Mouse (Mus musculus) cerebellum, adult 18-20 months (tissue): ENCODE measurements around the gene Ly6g5c.

ENCODE experiments used
- DNase-seq, 2 experiments: peaks; one replicate each; pipeline ENCODE4 v3.0.0; 2021

Ly6g5c gene

GRCm38 (mm10) chr17:35146139-35146538 is 38.1 kb downstream of the Ly6g5c start:
- no peak for DNase-seq

DNA sequence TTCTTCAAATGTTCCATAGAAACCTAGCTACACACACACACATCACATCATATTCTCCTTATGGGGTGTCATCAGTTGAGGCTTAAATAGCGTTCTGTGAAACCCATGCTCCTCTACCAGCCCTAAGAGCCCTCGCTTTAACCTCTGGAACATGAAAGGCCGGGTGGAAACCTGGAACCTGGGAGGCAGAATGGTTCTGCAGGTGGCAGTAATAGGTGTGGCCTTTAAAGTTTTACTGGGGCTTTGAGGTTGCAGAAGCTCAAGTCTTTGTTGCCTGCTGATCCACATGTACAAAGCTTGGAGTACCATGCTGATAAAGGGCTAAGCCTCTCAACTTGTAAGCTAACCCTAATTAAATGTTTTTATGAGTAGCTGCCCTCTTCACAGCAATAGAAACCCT is 39.3 kb downstream of the Ly6g5c start:
- DNase-seq: no peak

GRCm38 (mm10) chr17:35147922-35148639 is 40.0 kb downstream of the Ly6g5c start:
- DNase-seq: no peak

- DNase-seq: no peak
Measured at GRCm38 (mm10) chr17:35152121-35152520, 44.0 kb downstream of the Ly6g5c start.

DNA sequence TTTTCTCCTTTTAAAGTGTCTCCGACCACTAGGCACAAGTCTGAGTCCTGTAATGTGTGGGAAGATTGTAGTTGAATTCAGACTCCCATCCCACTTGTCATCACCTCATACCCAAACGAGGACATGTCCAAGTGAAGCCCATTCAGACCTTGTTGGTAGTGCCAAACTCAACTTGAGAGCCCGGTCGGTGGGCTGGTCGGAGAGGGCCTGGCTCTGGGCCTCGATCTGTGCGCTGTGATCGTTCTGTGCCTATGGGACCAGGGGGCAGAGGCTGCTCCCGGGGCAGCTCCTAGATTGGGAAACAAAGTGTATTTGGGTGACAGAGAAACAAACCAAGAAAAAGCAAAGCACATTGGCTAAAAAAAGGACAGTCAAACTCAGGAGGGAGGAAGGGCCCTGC is 45.0 kb downstream of the Ly6g5c start:
- no peak for DNase-seq

- DNase-seq: no peak
Measured at GRCm38 (mm10) chr17:35153931-35154330, 45.9 kb downstream of the Ly6g5c start.

DNA sequence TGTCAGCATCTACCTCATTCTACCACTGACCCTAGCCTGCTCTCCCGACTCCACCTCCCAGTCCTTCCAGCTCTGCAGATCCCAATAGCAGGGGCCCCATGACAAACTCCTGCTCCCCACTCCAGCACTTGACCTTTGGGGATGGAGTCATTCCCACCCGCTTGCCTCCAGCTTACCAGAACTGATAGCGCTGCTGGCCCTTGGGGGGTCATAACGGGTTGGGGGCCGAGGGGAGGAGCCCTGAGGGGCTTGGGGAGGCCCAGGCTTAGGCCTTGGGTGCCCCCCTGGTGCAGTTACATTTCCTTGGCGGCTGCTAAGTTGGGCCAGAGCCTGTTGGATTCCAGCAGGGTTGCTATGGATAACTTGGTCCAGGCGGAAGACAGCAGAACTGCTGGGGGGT is 46.5 kb downstream of the Ly6g5c start:
- no peak for DNase-seq

DNA sequence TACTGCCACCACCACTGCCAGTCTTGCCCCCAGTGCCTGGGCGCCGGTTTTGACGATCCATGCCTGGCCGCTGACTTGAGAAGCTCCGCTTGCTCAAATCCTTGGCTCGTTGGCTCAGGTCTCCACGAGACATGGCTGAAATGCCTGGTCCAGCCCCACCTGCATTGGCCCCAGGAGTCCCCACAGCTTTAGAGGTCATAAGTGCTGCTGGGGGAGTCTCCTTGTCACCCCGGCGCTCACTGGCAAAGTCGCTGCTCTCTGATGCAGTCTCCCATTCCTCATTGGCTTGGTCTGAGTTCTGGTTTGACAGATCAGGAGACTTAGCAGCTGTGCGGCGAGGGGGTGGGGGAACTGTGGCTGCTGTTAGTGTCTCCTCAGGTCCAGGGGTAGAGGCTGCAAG is 47.4 kb downstream of the Ly6g5c start:
- no peak for DNase-seq

DNA sequence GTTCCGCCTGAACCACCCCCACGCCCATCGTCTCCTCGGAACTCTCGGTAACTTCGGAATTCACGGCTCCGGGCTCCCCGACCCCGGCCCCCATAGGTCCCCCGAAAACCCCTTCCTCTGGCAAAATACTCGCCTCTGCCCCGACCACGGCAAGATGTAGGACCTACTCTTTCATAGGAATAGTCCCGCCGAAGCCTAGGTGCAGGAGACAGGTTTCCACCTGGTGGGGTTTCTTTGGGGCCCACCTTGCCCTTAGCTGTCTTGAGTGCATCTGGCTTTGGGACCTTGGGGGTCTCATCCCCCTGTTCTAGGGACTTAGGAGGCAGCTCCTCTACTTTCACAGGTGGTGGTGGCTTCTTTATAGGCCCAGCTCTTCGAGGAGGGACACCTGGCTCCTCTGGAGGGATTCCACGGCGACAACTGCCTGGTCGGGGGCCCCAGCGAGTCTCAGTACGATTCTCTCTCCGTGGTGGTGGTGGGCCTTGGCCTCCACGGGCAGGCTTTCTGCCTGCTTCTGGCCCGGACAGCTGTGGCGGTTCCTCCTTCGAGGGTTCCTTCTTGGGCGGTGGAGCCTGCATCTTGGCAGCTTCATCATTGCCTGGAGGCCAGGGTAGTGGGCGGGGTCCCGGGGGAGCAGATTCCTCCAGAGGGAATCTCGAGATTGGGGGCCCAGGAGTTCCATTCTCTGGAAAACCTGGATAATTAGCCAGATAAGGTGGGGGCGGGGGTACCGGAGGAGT is 48.6 kb downstream of the Ly6g5c start:
- no peak for DNase-seq

GRCm38 (mm10) chr17:35157254-35157653 is 49.2 kb downstream of the Ly6g5c start:
- no peak for DNase-seq

GRCm38 (mm10) chr17:35157661-35158175 is 49.6 kb downstream of the Ly6g5c start:
- DNase-seq: no peak

GRCm38 (mm10) chr17:35158850-35159593 is 50.9 kb downstream of the Ly6g5c start:
- DNase-seq: peak in 1 of 2 experiments; percentile 2

DNA sequence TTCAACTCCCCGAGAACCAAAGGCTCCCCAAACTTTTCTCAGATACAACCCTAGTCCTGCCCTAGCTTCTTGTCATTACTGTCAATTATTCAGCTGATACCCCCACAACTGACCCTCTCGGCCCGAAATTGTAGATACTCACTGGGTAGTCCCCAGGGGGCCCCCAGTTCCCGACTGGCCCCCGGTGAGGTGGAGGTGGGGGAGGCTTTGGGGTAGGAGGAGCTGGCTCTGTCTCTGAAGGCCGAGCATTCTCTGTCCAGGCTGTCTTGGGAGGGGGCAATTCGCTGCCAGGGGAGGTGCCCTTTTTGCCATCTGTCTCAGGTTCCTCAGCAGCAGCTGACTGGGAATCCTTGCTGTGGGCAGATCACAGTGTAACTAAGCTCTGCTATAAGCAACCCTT is 51.6 kb downstream of the Ly6g5c start:
- no peak for DNase-seq

- DNase-seq: no peak
Measured at GRCm38 (mm10) chr17:35161421-35161820, 53.3 kb downstream of the Ly6g5c start.
